Mouse (Mus musculus) ES-E14 (cell line): ENCODE results near the gene Nkapd1. TPM values are rescaled to one million over a fixed set of nuclear protein-coding genes. Genes with fewer than 3 reads are reported as not detected.

ENCODE experiments used
- DNase-seq: peaks from one replicate; pipeline ENCODE4 v3.0.0-alpha.2; 2013; ENCODE audit warnings: low read depth, low spot score
- H3K27ac ChIP-seq: 2 replicates; pipeline ENCODE4 v1.5.1; 2012; ENCODE audit warnings: low read depth, mild to moderate bottlenecking, low read length, moderate library complexity, mixed read lengths; ENCODE audit not compliant: poor library complexity, insufficient read depth, severe bottlenecking
- H3K36me3 ChIP-seq: 2 replicates; pipeline ENCODE4 v1.6.1; 2012; ENCODE audit warnings: mild to moderate bottlenecking, low read length, moderate library complexity, mixed read lengths; ENCODE audit not compliant: control insufficient read depth, poor library complexity, insufficient read depth, severe bottlenecking
- H3K4me1 ChIP-seq, 2 experiments: fragments of 150-350 bp in 1 of 2; sonication (generic) in 1 of 2; 2 replicates each; pipeline ENCODE4 v1.6.1; 2012; ENCODE audit warnings: low read length in 2 of 2, mild to moderate bottlenecking in 1 of 2, mixed read lengths in 1 of 2; ENCODE audit not compliant: control insufficient read depth in 2 of 2, insufficient read depth in 2 of 2, poor library complexity in 1 of 2
- H3K4me3 ChIP-seq, 2 experiments: fragments of 150-350 bp in 1 of 2; sonication (generic) in 1 of 2; 2 replicates each; pipeline ENCODE4 v1.5.1; 2012; ENCODE audit warnings: low read length in 2 of 2, low read depth in 1 of 2, mild to moderate bottlenecking in 1 of 2, mixed read lengths in 1 of 2; ENCODE audit not compliant: insufficient read depth in 1 of 2, poor library complexity in 1 of 2, severe bottlenecking in 1 of 2
- H3K9ac ChIP-seq: 2 replicates; pipeline ENCODE4 v1.6.1; 2012; ENCODE audit warnings: low read depth, mild to moderate bottlenecking, low read length, mixed read lengths; ENCODE audit not compliant: poor library complexity, insufficient read depth, severe bottlenecking
- H3K9me3 ChIP-seq: fragments of 150-350 bp; sonication (generic); 2 replicates; pipeline ENCODE4 v1.6.1; 2012; ENCODE audit warnings: low read depth, mild to moderate bottlenecking, low read length; ENCODE audit not compliant: control insufficient read depth, insufficient read depth
- CHD2 ChIP-seq: IDR thresholded peaks from 2 replicates; pipeline ENCODE4 v1.6.1; 2014; ENCODE audit warnings: mild to moderate bottlenecking, low read depth, low read length, inconsistent platforms
- HCFC1 ChIP-seq: IDR thresholded peaks from 2 replicates; pipeline ENCODE4 v1.6.1; 2012; ENCODE audit warnings: low read length, inconsistent platforms, borderline replicate concordance; ENCODE audit not compliant: insufficient read depth
- MAFK ChIP-seq: IDR thresholded peaks from 2 replicates; pipeline ENCODE4 v1.6.1; 2014; ENCODE audit warnings: mild to moderate bottlenecking, low read depth, low read length, inconsistent platforms; ENCODE audit not compliant: insufficient read depth
- ZC3H11A ChIP-seq: IDR thresholded peaks from 2 replicates; pipeline ENCODE4 v1.6.1; 2012; ENCODE audit warnings: low read depth, mild to moderate bottlenecking, inconsistent platforms, low read length, borderline replicate concordance
- ZNF384 ChIP-seq: IDR thresholded peaks from 2 replicates; pipeline ENCODE4 v1.6.1; 2012; ENCODE audit warnings: low read depth, low read length, inconsistent platforms
- in situ Hi-C, 2 experiments: fragments of 600-800 bp; cut with MboI; formaldehyde crosslinking; loops; one replicate each; pipeline ENCODE4 v1.15.1; 2025; ENCODE audit warnings: low sequenced_read_pairs in 2 of 2, inconsistent platforms in 1 of 2; ENCODE audit not compliant: unreplicated experiment in 2 of 2
- total RNA-seq: library from RNA; depleted of rRNA; stranded (reverse); fragments of 300-350 nt; gene quantifications from 2 replicates; pipeline ENCODE4 v1.2.3, GENCODE M21; 2012

Nkapd1 gene
- total RNA-seq, 1 experiment, result 16.1 TPM

GRCm38 (mm10) chr9:50594794-50595417 is 22.4 kb downstream of the Nkapd1 start:
- Histone ChIP-seq H3K4me1 (no peaks in the 10 kb centered on the region), H3K4me3 (no peak overlapping the region), H3K27ac (no peak overlapping the region), H3K36me3 (peaks cover 24% of the 10 kb centered on the region), H3K9me3 (no peaks in the 10 kb centered on the region), H3K9ac (no peak overlapping the region)
- in situ Hi-C loops, result no loop called here
- no peak for DNase-seq
- TF ChIP-seq ZNF384 (no peak), CHD2 (no peak), MAFK (no peak), HCFC1 (no peak), ZC3H11A (no peak)

GRCm38 (mm10) chr9:50593544-50593943 is 23.7 kb downstream of the Nkapd1 start:
- TF ChIP-seq CHD2 (no peak), ZC3H11A (peak; percentile 56; the same call in 1 of the 2 replicates), HCFC1 (no peak), ZNF384 (no peak)
- Histone ChIP-seq H3K4me1 (no peaks in the 10 kb centered on the region), H3K4me3 (no peak overlapping the region), H3K36me3 (peaks cover 20% of the 10 kb centered on the region), H3K9ac (no peak overlapping the region), H3K27ac (no peak overlapping the region), H3K9me3 (no peaks in the 10 kb centered on the region)
- DNase-seq, result peak; percentile 53
- in situ Hi-C loops, result no loop called here

- H3K4me1 ChIP-seq, result no peaks in the 10 kb centered on the region
- no peaks in the 10 kb centered on the region for H3K9me3 ChIP-seq
- no peak overlapping the region for H3K9ac ChIP-seq
- TF ChIP-seq MAFK (no peak), ZC3H11A (no peak), HCFC1 (no peak)
- no peak overlapping the region for H3K4me3 ChIP-seq
- DNase-seq, result no peak
- H3K36me3 ChIP-seq, result peaks cover 15% of the 10 kb centered on the region
- H3K27ac ChIP-seq, result no peak overlapping the region
- in situ Hi-C loops, result no loop called here
Measured at GRCm38 (mm10) chr9:50592955-50593354, 24.3 kb downstream of the Nkapd1 start.

GRCm38 (mm10) chr9:50590856-50591518 is 26.3 kb downstream of the Nkapd1 start:
- no peaks in the 10 kb centered on the region for H3K9me3 ChIP-seq
- H3K9ac ChIP-seq, result no peak overlapping the region
- H3K4me3 ChIP-seq, result no peak overlapping the region
- TF ChIP-seq ZNF384 (no peak), CHD2 (no peak), ZC3H11A (no peak), MAFK (no peak), HCFC1 (no peak)
- no peak overlapping the region for H3K27ac ChIP-seq
- in situ Hi-C loops, result no loop called here
- H3K4me1 ChIP-seq, result no peaks in the 10 kb centered on the region
- DNase-seq, result no peak
- H3K36me3 ChIP-seq, result peaks cover 4% of the 10 kb centered on the region; the same call in 1 of the 2 replicates

DNA sequence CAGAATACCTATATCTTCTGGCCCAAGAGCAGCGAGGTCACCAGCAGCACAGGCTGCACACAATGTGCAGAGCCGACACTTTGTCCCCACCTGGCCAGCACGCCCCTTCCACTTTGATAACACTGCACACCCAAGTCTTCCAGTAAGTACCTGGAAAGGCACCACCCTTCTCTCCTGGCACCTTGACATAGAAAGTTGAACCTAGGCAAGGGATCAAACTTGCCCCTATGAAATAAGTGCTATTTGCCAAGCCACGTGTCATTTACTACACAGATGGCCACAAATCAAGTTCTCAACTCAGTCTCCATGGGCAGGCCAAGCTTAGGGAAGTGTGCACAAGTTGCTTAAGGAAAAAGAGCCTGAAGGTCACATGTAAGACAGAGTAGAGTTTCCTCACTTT is 30.3 kb downstream of the Nkapd1 start:
- Histone ChIP-seq H3K4me3 (no peak overlapping the region), H3K9ac (no peak overlapping the region), H3K36me3 (no peaks in the 10 kb centered on the region), H3K27ac (no peak overlapping the region), H3K9me3 (no peaks in the 10 kb centered on the region), H3K4me1 (no peaks in the 10 kb centered on the region)
- TF ChIP-seq ZNF384 (no peak), ZC3H11A (no peak), HCFC1 (no peak), CHD2 (no peak), MAFK (no peak)
- no peak for DNase-seq
- in situ Hi-C loops, result no loop called here
